Mouse (Mus musculus): ENCODE measurements around the gene Foxl1. TPM values are rescaled to one million over a fixed set of nuclear protein-coding genes. Genes with fewer than 3 reads are reported as not detected.

Foxl1 gene
- total and polyA plus RNA-seq, 3 experiments = 0.04 TPM; not detected in 2

GRCm38 (mm10) chr8:121079201-121079600 lies 48.5 kb upstream of the Foxl1 start:
- Histone ChIP-seq H3K27me3 (replicated peaks) (peaks cover 78% of the 10 kb centered on the region), H3K4me3 (replicated peaks in 1 of 3; ENCODE audit: low read depth in 2 of 3, low read length in 2 of 3, poor library complexity in 1 of 3) (no peak overlapping the region), H3K4me1 (ENCODE audit: control insufficient read depth in 1 of 2, insufficient read depth in 2 of 2) (no peaks in the 10 kb centered on the region), H3K79me2 (replicated peaks; ENCODE audit: control insufficient read depth, extremely low read depth, insufficient read depth, poor library complexity, severe bottlenecking) (no peaks in the 10 kb centered on the region), H3K36me3 (replicated peaks in 1 of 2; ENCODE audit: control insufficient read depth in 1 of 2, insufficient read depth in 1 of 2, low read length in 1 of 2) (no peaks in the 10 kb centered on the region), H3K4me2 (ENCODE audit: insufficient read depth, low read depth, poor library complexity, severe bottlenecking) (no peak overlapping the region), H3K27ac (ENCODE audit: insufficient read depth, low read depth) (no peak overlapping the region), H3K9me3 (replicated peaks; ENCODE audit: low read length) (peaks cover 20% of the 10 kb centered on the region), H3K9ac (ENCODE audit: insufficient read depth, low read depth) (no peak overlapping the region)
- DNase-seq (ENCODE audit: extremely low read depth) = no peak
- dilution Hi-C loops (cut with MboI; ENCODE audit: extremely low pct_ligation_motif_present, extremely low pct_unique_long_range_greater_than_20kb, low sequenced_read_pairs) (no loop called here), in situ Hi-C loops (cut with MboI; ENCODE audit: low pct_ligation_motif_present, low pct_unique_long_range_greater_than_20kb, low sequenced_read_pairs) (no loop called here)
- no peak for TF ChIP-seq EP300 (IDR thresholded peaks at IDR 0.05; ENCODE audit: low read length)
- no peak for TF ChIP-seq PAX5 (IDR thresholded peaks at IDR 0.05; ENCODE audit: low read length)
- no peak for TF ChIP-seq USF2 (conservative IDR thresholded peaks at IDR 0.05; ENCODE audit: low read depth, low read length)
- no peak for TF ChIP-seq JUN (IDR thresholded peaks at IDR 0.05; ENCODE audit: insufficient read depth, low read depth, low read length)
- TF ChIP-seq ZKSCAN1 (IDR thresholded peaks at IDR 0.05; ENCODE audit: borderline replicate concordance, low read depth, low read length) = no peak
- no peak for TF ChIP-seq IRF4 (IDR thresholded peaks at IDR 0.05; ENCODE audit: low read depth, low read length)
- no peak for TF ChIP-seq POLR2AphosphoS2 (IDR thresholded peaks at IDR 0.05; ENCODE audit: low read depth, low read length)
- no peak for TF ChIP-seq ZC3H11A (IDR thresholded peaks at IDR 0.05; ENCODE audit: low read depth, low read length)
- no peak for TF ChIP-seq SMC3 (IDR thresholded peaks at IDR 0.05; ENCODE audit: low read depth, low read length)
- TF ChIP-seq TCF12 (IDR thresholded peaks at IDR 0.05; ENCODE audit: low read depth, low read length) = no peak
- TF ChIP-seq MAZ (IDR thresholded peaks at IDR 0.05; ENCODE audit: low read depth, low read length) = no peak
- no peak for TF ChIP-seq ZMIZ1 (IDR thresholded peaks at IDR 0.05; ENCODE audit: low read depth, low read length)
- TF ChIP-seq CHD2 (IDR thresholded peaks at IDR 0.05; ENCODE audit: low read length) = no peak

- no peak overlapping the region for H3K9ac ChIP-seq (ENCODE audit: insufficient read depth, low read depth)
- no peak overlapping the region for H3K27ac ChIP-seq (ENCODE audit: insufficient read depth, low read depth)
- no peak for DNase-seq (ENCODE audit: extremely low read depth)
- H3K4me1 ChIP-seq (ENCODE audit: control insufficient read depth in 1 of 2, insufficient read depth in 2 of 2) = no peaks in the 10 kb centered on the region
- in situ Hi-C loops (cut with MboI; ENCODE audit: low pct_ligation_motif_present, low pct_unique_long_range_greater_than_20kb, low sequenced_read_pairs) = no loop called here
- peaks cover 26% of the 10 kb centered on the region for H3K9me3 ChIP-seq (replicated peaks; ENCODE audit: low read length)
- H3K4me2 ChIP-seq (ENCODE audit: insufficient read depth, low read depth, poor library complexity, severe bottlenecking) = no peak overlapping the region
- no peaks in the 10 kb centered on the region for H3K79me2 ChIP-seq (replicated peaks; ENCODE audit: control insufficient read depth, extremely low read depth, insufficient read depth, poor library complexity, severe bottlenecking)
- dilution Hi-C loops (cut with MboI; ENCODE audit: extremely low pct_ligation_motif_present, extremely low pct_unique_long_range_greater_than_20kb, low sequenced_read_pairs) = no loop called here
- no peaks in the 10 kb centered on the region for H3K36me3 ChIP-seq (replicated peaks in 1 of 2; ENCODE audit: control insufficient read depth in 1 of 2, insufficient read depth in 1 of 2, low read length in 1 of 2)
- peaks cover 71% of the 10 kb centered on the region for H3K27me3 ChIP-seq (replicated peaks)
- no peak overlapping the region for H3K4me3 ChIP-seq (replicated peaks in 1 of 3; ENCODE audit: low read depth in 2 of 3, low read length in 2 of 3, poor library complexity in 1 of 3)
- no peak for TF ChIP-seq POLR2A (IDR thresholded peaks at IDR 0.05; ENCODE audit: low read depth, low read length)
- no peak for TF ChIP-seq TCF12 (IDR thresholded peaks at IDR 0.05; ENCODE audit: low read depth, low read length)
- no peak for TF ChIP-seq SMC3 (IDR thresholded peaks at IDR 0.05; ENCODE audit: low read depth, low read length)
- no peak for TF ChIP-seq ZC3H11A (IDR thresholded peaks at IDR 0.05; ENCODE audit: low read depth, low read length)
- TF ChIP-seq MAX (IDR thresholded peaks at IDR 0.05; ENCODE audit: low read length) = no peak
- no peak for TF ChIP-seq MAFK (IDR thresholded peaks at IDR 0.05; ENCODE audit: insufficient replicate concordance, low read length)
- no peak for TF ChIP-seq ETS1 (conservative IDR thresholded peaks at IDR 0.05; ENCODE audit: low read depth, low read length)
- no peak for TF ChIP-seq JUND (conservative IDR thresholded peaks at IDR 0.05; ENCODE audit: low read depth, low read length)
- TF ChIP-seq HCFC1 (IDR thresholded peaks at IDR 0.05; ENCODE audit: low read depth, low read length) = no peak
- no peak for TF ChIP-seq USF1 (IDR thresholded peaks at IDR 0.05; ENCODE audit: low read depth, low read length)
- no peak for TF ChIP-seq CHD1 (IDR thresholded peaks at IDR 0.05; ENCODE audit: low read depth, low read length)
- TF ChIP-seq UBTF (IDR thresholded peaks at IDR 0.05; ENCODE audit: low read depth, low read length) = no peak
- no peak for TF ChIP-seq BHLHE40 (IDR thresholded peaks at IDR 0.05; ENCODE audit: low read depth, low read length)
- no peak for TF ChIP-seq ZKSCAN1 (IDR thresholded peaks at IDR 0.05; ENCODE audit: borderline replicate concordance, low read depth, low read length)
- TF ChIP-seq NRF1 (IDR thresholded peaks at IDR 0.05; ENCODE audit: low read depth, low read length) = no peak
- TF ChIP-seq E2F4 (IDR thresholded peaks at IDR 0.05; ENCODE audit: insufficient replicate concordance, low read depth, low read length) = no peak
- no peak for TF ChIP-seq TBP (conservative IDR thresholded peaks at IDR 0.05; ENCODE audit: low read depth, low read length)
- no peak for TF ChIP-seq MAZ (IDR thresholded peaks at IDR 0.05; ENCODE audit: low read depth, low read length)
These were observed 47.8 kb upstream of the Foxl1 start for GRCm38 (mm10) chr8:121079944-121080343.

All from CH12.LX (cell line).